Mouse (Mus musculus) heart, postnatal 0 days (tissue): ENCODE measurements at regions not wholly inside any gene's neighbourhood (a gene's known extent, or its start where the extent isn't known, plus 50 kb on each side); places are given as distances from the start of the nearest gene placed in this dataset.

Experiments
- ATAC-seq: fragments of 200-750 bp; cut with Nextera tagmentation; 2 replicates; pipeline ENCODE4 v1.8.0; 2017; ENCODE audit warnings: low read depth, moderate number of reproducible peaks, moderate library complexity; ENCODE audit not compliant: insufficient read depth
- DNase-seq: peaks from one replicate; pipeline ENCODE4 v3.0.0-alpha.2; 2016; ENCODE audit warnings: low spot score
- H3K27ac ChIP-seq: fragments of 300-500 bp; sonication (generic); 2 replicates; pipeline ENCODE4 v1.5.1; 2014; ENCODE audit warnings: low read depth, mild to moderate bottlenecking
- H3K27me3 ChIP-seq: fragments of 300-500 bp; sonication (generic); 2 replicates; pipeline ENCODE4 v1.6.1; 2014; ENCODE audit warnings: low read length, mixed read lengths; ENCODE audit not compliant: control insufficient read depth, insufficient read depth
- H3K36me3 ChIP-seq: fragments of 300-500 bp; sonication (generic); replicated peaks from 2 replicates; pipeline ENCODE4 v1.6.1; 2014; ENCODE audit warnings: low read length, mixed read lengths; ENCODE audit not compliant: control insufficient read depth, insufficient read depth
- H3K4me1 ChIP-seq: fragments of 300-500 bp; sonication (generic); 2 replicates; pipeline ENCODE4 v1.6.1; 2014; ENCODE audit warnings: antibody characterized with exemption; ENCODE audit not compliant: control insufficient read depth, insufficient read depth
- H3K4me2 ChIP-seq: fragments of 300-500 bp; sonication (generic); 2 replicates; pipeline ENCODE4 v1.6.1; 2014; ENCODE audit warnings: low read depth, mild to moderate bottlenecking, low read length, moderate library complexity
- H3K4me3 ChIP-seq: fragments of 300-500 bp; sonication (generic); 2 replicates; pipeline ENCODE4 v1.5.1; 2014; ENCODE audit warnings: low read depth, low read length
- H3K9ac ChIP-seq: fragments of 300-500 bp; sonication (generic); replicated peaks from 2 replicates; pipeline ENCODE4 v1.6.1; 2014; ENCODE audit warnings: low read depth, low read length, mixed read lengths
- H3K9me3 ChIP-seq: fragments of 300-500 bp; sonication (generic); replicated peaks from 2 replicates; pipeline ENCODE4 v1.6.1; 2016; ENCODE audit warnings: low read length; ENCODE audit not compliant: control insufficient read depth
- CTCF ChIP-seq: IDR thresholded peaks from 2 replicates; pipeline ENCODE4 v1.5.1; 2016; ENCODE audit warnings: antibody characterized with exemption, control low read depth, low read depth
- EP300 ChIP-seq: IDR thresholded peaks from 2 replicates; pipeline ENCODE4 v1.6.1; 2016; ENCODE audit warnings: antibody characterized with exemption, low read depth
- WGBS: fragments of 180-500 bp; shearing (Covaris S2); extraction: QIAGEN DNeasy Blood & Tissue Kit; methylation state at CpG from one replicate; pipeline ENCODE4 v1.1.7; 2014; 5-methylcytosine and 5-hydroxymethylcytosine counted together

GRCm38 (mm10) chr13:101215792-101216221 lies 382.6 kb upstream of the Slc30a5 start:
- no peaks in the 10 kb centered on the region for H3K9me3 ChIP-seq
- no peak for DNase-seq
- no peak overlapping the region for H3K9ac ChIP-seq
- no peak overlapping the region for H3K4me2 ChIP-seq
- H3K4me3 ChIP-seq: no peak overlapping the region
- peaks cover 7% of the 10 kb centered on the region; the same call in 1 of the 2 replicates for H3K4me1 ChIP-seq
- no peak for TF ChIP-seq CTCF
- no peak for TF ChIP-seq EP300
- no peaks in the 10 kb centered on the region for H3K27me3 ChIP-seq
- 55% methylated on average over 11 of the region's 11 CpGs for WGBS
- H3K36me3 ChIP-seq: no peaks in the 10 kb centered on the region
- ATAC-seq: no peak
- no peak overlapping the region for H3K27ac ChIP-seq

- no peak for TF ChIP-seq CTCF
- no peak for TF ChIP-seq EP300
- Histone ChIP-seq H3K4me2 (no peak overlapping the region), H3K9me3 (no peaks in the 10 kb centered on the region), H3K4me3 (no peak overlapping the region), H3K9ac (no peak overlapping the region), H3K4me1 (peaks cover 7% of the 10 kb centered on the region; the same call in 1 of the 2 replicates), H3K36me3 (no peaks in the 10 kb centered on the region), H3K27ac (no peak overlapping the region), H3K27me3 (no peaks in the 10 kb centered on the region)
- 80% methylated on average over 5 of the region's 5 CpGs for WGBS
- no peak for ATAC-seq
- no peak for DNase-seq
Observed at GRCm38 (mm10) chr13:101215131-101215641, 382.0 kb upstream of the Slc30a5 start.

DNA sequence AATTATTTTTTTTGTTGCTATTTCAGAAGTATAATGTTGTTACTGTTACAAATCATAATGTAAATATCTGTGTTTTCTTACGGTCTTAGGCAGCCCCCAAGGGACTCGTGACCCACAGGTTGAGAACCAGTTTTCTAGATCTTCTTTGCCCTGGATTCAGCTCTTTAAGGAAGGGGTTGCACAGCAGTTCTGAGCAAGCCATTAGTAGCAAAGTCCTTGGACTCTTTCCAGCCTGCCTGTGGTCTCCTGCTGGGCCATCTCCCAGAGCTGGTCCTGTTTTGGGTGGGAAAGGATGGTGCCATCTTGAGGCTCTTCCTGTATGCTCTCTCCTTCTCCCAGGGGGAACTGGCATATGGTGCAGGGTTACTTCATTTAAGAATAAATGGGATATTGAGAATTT lies 380.9 kb upstream of the Slc30a5 start:
- Histone ChIP-seq H3K9me3 (no peaks in the 10 kb centered on the region), H3K9ac (no peak overlapping the region), H3K4me1 (peaks cover 7% of the 10 kb centered on the region; the same call in 1 of the 2 replicates), H3K27ac (no peak overlapping the region), H3K4me3 (no peak overlapping the region), H3K4me2 (no peak overlapping the region), H3K36me3 (no peaks in the 10 kb centered on the region), H3K27me3 (no peaks in the 10 kb centered on the region)
- no peak for ATAC-seq
- WGBS: 76% methylated on average over 2 of the region's 2 CpGs
- TF ChIP-seq EP300 (no peak), CTCF (no peak)
- no peak for DNase-seq

DNA sequence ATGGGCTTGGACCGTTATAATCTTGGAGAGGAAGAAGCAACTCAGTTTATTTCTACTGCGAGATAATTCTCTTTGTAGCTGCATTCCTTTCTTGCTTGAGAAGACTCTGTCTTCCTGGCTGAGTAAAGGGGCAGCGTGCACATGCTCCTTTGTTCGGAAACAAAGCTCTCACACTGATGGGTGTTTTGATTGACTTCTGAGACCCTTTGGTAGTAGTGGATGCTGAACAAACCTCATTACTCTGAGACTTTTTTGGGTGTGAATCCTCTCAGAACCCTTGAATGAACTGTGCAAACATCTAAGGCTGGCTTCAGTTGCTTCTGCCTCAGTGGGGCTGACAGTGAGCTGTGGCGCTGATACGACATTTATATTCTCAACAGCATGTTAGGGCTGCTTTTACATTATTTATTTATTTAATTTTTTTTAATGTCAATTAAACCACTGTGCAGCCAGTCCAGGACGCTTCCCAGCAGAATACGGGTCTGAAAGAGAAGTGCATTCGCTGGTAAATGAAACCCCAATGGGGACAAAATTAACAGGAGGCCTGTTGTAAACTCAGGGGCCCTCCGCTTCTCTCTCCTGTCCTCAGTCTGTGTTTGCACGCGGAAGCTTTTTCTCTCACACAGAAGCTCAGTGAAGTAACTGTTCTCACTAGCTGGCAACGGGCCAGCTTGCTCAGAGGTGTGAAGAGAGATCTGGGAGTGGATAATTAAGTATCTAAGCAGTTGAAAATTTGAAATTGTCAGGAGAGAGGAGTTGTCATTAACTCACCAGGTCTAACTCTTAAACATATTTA lies 380.1 kb upstream of the Slc30a5 start:
- no peak overlapping the region for H3K4me2 ChIP-seq
- TF ChIP-seq EP300 (no peak), CTCF (no peak)
- no peak for ATAC-seq
- no peak for DNase-seq
- no peaks in the 10 kb centered on the region for H3K36me3 ChIP-seq
- H3K9ac ChIP-seq: no peak overlapping the region
- 53% methylated on average over 13 of the region's 13 CpGs for WGBS
- no peaks in the 10 kb centered on the region for H3K27me3 ChIP-seq
- H3K27ac ChIP-seq: no peak overlapping the region
- H3K4me1 ChIP-seq: peaks cover 7% of the 10 kb centered on the region; the same call in 1 of the 2 replicates
- no peak overlapping the region for H3K4me3 ChIP-seq
- no peaks in the 10 kb centered on the region for H3K9me3 ChIP-seq

- H3K27ac ChIP-seq: no peak overlapping the region
- 67% methylated on average over 5 of the region's 5 CpGs for WGBS
- ATAC-seq (no peak), DNase-seq (no peak)
- H3K4me2 ChIP-seq: no peak overlapping the region
- no peaks in the 10 kb centered on the region for H3K27me3 ChIP-seq
- no peak overlapping the region for H3K4me3 ChIP-seq
- peaks cover 7% of the 10 kb centered on the region; the same call in 1 of the 2 replicates for H3K4me1 ChIP-seq
- TF ChIP-seq CTCF (no peak), EP300 (no peak)
- no peak overlapping the region for H3K9ac ChIP-seq
- H3K36me3 ChIP-seq: no peaks in the 10 kb centered on the region
- H3K9me3 ChIP-seq: no peaks in the 10 kb centered on the region
Observed at GRCm38 (mm10) chr13:101212341-101212895, 379.2 kb upstream of the Slc30a5 start.
